Mouse (Mus musculus) stomach, postnatal 0 days (tissue): ENCODE data around the gene Dmc1.

ENCODE experiments used
- CTCF ChIP-seq: IDR thresholded peaks from 2 replicates; pipeline ENCODE4 v1.5.1; 2016; ENCODE audit warnings: antibody characterized with exemption, low read depth, mild to moderate bottlenecking, moderate library complexity
- EP300 ChIP-seq: optimal IDR thresholded peaks from 2 replicates; pipeline ENCODE3; 2016; ENCODE audit warnings: antibody characterized with exemption

DNA sequence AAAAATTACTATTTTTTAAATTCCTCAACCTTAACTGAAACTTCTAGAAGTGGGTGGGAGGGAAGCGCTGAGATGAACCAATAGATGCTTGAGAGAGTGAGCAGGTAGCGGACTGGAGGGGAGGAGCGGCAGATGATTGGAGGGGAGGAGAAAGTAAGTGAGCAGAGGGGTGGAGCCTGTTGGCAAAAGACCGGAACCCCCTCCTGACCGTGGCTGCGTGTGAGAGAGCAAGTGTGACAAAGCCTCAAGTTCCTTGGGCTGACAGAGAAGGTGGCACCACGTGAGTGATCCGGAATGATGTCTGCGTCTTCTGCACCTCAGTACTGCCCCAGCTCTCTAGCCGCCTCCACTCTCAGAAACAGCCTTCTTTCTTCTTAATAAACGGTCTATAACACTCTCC, 12.2 kb upstream of the Dmc1 start:
- no peak for TF ChIP-seq CTCF
- no peak for TF ChIP-seq EP300
